Mouse (Mus musculus) gastrocnemius, adult 2 months (tissue): ENCODE data around the gene Gm128. TPM values are rescaled to one million over a fixed set of nuclear protein-coding genes. Genes with fewer than 3 reads are reported as not detected.

Experiments used
- DNase-seq: peaks from one replicate; pipeline ENCODE4 v3.0.0; 2022
- H3K27ac ChIP-seq: fragments of 200-600 bp; 2 replicates; pipeline ENCODE4 v1.8.1; 2022; ENCODE audit warnings: mild to moderate bottlenecking
- H3K4me3 ChIP-seq: fragments of 200-600 bp; 2 replicates; pipeline ENCODE4 v1.8.1; 2022; ENCODE audit warnings: mild to moderate bottlenecking, moderate library complexity
- CTCF ChIP-seq: fragments of 200-600 bp; IDR thresholded peaks from 2 replicates; pipeline ENCODE4 v1.8.1; 2022; ENCODE audit warnings: antibody characterized with exemption, mild to moderate bottlenecking, moderate library complexity
- intact Hi-C: fragments of 180-260 bp; cut with DNase I; formaldehyde crosslinking; loops from one replicate; pipeline ENCODE4 v1.15.1; 2025
- long read RNA-seq, 2 experiments: library from polyadenylated mRNA; stranded (forward); transcript quantifications; one replicate each; pipeline ENCODE4 v2.0.0; 2021
- total RNA-seq, 2 experiments: library from RNA; stranded (reverse); gene quantifications; 2 replicates each; pipeline ENCODE4 v1.2.3; 2021

The Gm128 gene
- total RNA-seq, result under 1 TPM in 1 of 2 experiments, not detected in 1; 0.11 TPM
- long read RNA-seq, experiment 1, result 0 reads
- long read RNA-seq, experiment 2, partial matches to known transcripts, result 0 of 1 reads
- long read RNA-seq, experiment 2, other reads (novel, unspliced or antisense), result 0 of 1 reads

DNA sequence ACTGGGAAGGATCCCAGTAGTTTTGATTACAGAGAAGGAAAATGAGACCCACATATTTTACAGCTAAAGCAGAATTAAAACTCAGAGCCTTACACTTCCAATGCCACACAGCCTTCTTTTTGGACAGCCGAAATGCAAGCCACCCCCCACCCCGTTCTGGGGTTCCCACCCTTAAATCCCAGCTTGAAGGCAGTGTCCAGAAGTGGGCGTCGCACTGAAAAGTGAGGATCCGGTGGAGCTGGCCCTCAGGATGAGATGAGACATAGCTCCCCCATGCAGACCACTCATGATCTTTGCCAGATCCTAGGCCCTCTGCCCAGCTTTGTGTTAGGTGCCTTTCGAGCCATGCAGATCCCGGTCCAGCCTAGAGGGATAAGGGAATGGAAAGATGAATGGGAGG, at the start of gene Gm128:
Gm128 (minus strand) TSS at position 101 of the 400 bp plus-strand sequence.
- intact Hi-C loops, result no loop called here
- no peak for TF ChIP-seq CTCF
- Histone ChIP-seq H3K4me3 (no peak within 1 kb of the TSS), H3K27ac (no peak within 1 kb of the TSS)
- DNase-seq, result no peak

DNA sequence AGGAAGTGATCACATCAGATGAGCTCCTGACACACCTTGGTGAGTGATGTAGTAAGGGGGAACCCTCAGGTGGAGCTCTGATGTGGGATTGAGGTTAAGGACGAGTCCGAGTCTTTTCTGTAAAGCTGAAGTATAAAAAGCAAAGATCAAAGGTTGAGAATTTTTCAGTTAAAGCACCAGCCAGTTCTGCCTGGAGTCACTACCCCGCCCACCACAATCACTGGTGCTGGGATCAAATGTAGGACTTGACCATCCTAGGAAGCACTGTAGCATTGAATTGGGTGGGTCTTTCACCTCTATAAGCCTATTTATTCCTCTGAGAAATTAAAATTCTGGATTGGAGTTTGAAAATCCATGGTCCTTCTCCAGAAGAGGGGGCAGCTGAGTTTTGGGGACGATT, 49.6 kb upstream of the Gm128 start:
- no peak for TF ChIP-seq CTCF
- Histone ChIP-seq H3K4me3 (no peak overlapping the region), H3K27ac (no peak overlapping the region)
- no peak for DNase-seq
- intact Hi-C loops, result no loop called here

DNA sequence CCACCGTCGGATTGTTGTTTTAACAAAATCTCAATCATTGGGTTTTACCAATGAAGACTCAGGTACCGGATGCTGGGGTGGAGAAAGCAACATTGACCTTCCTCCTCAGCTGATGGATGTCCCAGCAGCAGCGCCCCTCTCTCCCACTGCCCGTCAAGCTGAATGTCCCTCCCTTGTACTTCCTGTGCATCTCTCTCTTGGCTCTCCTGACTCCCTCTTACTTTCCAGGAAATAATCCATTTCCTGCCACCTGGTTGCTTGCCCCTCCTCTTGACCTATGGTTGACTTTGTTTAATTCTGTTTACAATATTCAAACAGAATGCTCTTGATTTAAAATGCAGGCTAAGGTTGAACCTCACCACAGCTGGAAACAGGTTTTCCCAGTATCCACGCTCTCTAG, 48.8 kb upstream of the Gm128 start:
- H3K4me3 ChIP-seq, result no peak overlapping the region
- no peak overlapping the region for H3K27ac ChIP-seq
- intact Hi-C loops, result no loop called here
- no peak for DNase-seq
- no peak for TF ChIP-seq CTCF

DNA sequence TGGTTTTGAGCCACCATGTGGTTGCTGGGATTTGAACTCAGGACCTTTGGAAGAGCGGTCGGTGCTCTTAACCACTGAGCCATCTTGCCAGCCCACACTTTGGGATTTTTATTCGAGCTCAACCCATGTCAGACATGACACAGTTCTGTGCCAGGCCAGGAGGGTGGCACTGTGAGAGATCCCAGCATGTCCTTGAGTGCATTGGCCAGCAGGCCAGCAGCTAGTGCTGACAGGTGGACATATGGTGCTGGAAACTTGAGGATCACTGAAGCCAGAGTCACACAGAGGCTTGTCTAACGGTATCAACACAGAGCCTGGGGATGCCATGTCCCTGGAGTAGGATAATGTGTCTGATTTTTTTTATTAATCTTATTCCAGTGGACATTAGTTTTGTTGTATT, 48.0 kb upstream of the Gm128 start:
- DNase-seq, result no peak
- no peak overlapping the region for H3K27ac ChIP-seq
- TF ChIP-seq CTCF, result no peak
- H3K4me3 ChIP-seq, result no peak overlapping the region
- intact Hi-C loops, result no loop called here

DNA sequence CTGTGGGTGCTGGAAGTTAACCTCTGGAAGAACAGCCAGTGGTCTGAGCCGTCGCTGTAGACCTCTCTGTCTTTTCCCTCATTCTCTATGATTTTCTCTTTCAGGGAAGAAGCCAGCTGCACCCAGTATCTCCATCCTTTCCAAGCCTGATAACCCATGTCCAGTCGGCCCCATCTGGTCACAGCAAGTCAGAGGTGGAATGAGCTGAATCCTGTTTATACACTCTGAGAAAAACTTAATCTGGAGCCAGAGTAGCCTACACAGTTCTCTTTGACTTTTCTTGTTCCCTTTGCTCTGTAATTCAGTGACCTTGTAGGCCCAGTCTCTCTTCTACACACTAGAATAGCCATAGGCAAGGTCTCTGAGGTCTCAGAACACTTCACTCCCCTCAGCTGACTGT, 46.1 kb upstream of the Gm128 start:
- intact Hi-C loops, result loop anchor here (2.0 kb wide), 1 partner anchor 23 kb away; no protein-coding TSS in a partner anchor
- no peak overlapping the region for H3K4me3 ChIP-seq
- no peak for DNase-seq
- TF ChIP-seq CTCF, result no peak
- no peak overlapping the region for H3K27ac ChIP-seq

DNA sequence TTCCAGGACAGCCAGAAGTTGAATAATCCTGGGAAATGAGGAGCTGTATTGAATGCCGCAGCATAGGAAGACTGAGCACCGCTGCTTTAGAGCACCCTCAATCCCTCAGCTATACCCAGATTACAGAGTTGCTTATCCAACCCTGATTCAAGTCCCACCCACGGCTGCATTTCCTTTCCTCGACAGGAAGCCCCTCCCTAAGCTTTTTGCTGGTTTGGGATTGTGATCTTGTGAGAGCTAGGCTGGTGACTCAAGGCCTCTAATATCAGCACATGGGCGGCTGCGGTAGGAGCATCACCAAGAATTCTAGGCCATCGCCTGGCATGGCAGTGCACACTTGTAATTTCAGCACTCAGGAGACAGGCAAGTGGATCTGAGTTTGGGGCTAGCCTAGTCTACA, 45.1 kb upstream of the Gm128 start:
- TF ChIP-seq CTCF, result no peak
- DNase-seq, result no peak
- H3K27ac ChIP-seq, result peak overlapping the region; percentile 66
- peak overlapping the region; percentile 35 for H3K4me3 ChIP-seq
- intact Hi-C loops, result loop anchor here (2.0 kb wide), 1 partner anchor 24 kb away; no protein-coding TSS in a partner anchor

DNA sequence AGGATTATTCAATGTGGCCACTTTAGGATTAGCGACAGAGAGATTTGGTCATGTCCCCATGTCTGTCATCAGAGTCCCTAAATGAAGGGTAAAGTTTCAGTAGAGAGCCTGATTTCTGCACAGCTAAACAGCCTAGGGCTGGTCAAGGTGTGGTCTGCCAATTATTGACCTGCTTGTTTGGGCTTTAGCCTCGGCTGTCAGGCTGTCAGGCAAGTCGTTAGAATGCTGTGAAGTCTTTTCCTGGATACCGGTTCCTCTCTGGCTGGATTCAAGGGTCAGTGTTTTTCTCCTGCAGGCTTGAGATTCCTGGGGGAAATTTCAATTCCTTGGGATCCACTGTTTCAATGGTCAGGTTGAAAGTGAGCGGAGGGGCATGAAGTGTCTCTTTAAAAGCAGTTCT, 44.6 kb upstream of the Gm128 start:
- no peak for TF ChIP-seq CTCF
- no peak for DNase-seq
- Histone ChIP-seq H3K27ac (peak overlapping the region; percentile 66), H3K4me3 (peak overlapping the region; percentile 35)
- intact Hi-C loops, result loop anchor here (2.0 kb wide), 1 partner anchor 25 kb away; no protein-coding TSS in a partner anchor

DNA sequence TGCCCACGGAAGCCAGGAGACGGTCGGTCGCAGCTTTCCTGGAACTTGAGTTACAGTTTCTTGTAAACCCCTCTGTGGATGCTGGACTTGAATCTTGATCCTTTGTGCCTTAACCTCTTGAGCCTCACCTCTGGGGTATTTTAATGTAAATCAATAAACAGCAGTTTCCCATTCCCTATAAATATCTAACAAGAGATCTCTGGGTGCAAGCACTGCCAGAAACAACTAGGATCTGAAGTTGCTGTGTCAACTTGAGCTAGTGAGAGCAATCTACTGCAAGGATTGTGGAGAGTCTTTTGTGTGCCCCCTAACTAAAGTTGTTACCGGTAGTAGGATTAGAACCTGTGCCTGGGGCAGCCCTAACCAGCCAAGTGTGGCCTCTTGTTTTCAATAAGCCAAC, 44.0 kb upstream of the Gm128 start:
- intact Hi-C loops, result no loop called here
- DNase-seq, result no peak
- Histone ChIP-seq H3K27ac (peak overlapping the region; percentile 66), H3K4me3 (peak overlapping the region; percentile 17)
- TF ChIP-seq CTCF, result no peak

DNA sequence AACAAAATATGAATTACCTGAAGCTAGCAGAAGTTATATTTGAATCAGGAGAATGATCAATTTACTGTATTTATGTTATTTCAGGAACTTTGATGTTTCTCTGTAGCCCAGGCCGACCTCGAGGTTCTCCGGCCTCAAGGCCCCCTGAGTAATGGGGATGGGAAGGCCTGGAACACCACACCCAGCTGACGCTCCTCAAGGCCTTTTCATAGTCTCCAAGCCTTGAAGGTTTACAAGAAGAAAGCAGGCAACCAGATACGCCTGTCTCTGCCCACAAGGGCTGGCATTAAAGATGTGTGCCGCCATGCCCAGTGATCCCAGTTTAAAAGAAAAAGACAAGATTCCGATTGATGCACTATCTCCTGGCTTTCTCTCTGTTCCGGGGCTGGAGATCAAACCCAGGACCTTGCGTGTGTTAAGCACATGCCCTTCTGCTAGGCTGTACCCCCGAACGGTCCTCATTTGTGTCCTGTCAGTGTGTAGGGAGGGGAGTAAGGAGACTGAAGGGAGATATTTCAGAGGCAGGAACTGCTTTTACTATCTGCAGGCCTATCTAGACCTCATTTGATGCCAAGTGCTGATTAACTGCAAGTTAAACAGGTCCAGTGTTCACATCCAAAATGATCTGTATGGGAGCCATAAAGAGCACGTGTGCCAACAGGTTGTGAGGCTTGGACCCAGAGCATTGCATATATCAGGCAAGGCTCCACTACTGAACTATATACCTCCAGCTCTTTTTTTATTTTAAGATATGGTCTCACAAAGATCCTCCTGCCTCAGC, 43.3 kb upstream of the Gm128 start:
- peak overlapping the region; percentile 95 for H3K27ac ChIP-seq
- no peak for TF ChIP-seq CTCF
- no peak for DNase-seq
- H3K4me3 ChIP-seq, result peak overlapping the region; percentile 88
- intact Hi-C loops, result no loop called here

DNA sequence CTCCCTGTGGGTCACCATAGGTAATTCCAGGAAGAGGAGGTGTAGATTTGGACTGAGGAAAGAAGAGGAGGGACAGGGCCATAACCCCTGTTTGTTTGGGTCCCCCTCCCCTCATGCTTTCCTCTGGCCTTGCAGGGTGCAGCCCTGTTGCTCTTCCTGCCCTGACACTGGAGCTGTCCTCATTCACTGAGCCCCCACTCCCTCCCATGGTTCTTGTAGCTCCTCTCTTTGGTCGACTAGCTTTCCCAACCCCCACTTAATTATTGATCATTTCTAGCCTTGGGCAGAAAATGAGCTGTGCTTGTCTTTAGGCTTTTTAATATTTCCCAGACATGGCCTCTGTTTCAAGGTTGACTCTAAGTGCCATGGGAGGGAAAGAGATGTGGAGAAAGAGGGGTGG, 42.7 kb upstream of the Gm128 start:
- Histone ChIP-seq H3K27ac (peak overlapping the region; percentile 95), H3K4me3 (peak overlapping the region; percentile 88)
- TF ChIP-seq CTCF, result no peak
- no peak for DNase-seq
- intact Hi-C loops, result no loop called here

DNA sequence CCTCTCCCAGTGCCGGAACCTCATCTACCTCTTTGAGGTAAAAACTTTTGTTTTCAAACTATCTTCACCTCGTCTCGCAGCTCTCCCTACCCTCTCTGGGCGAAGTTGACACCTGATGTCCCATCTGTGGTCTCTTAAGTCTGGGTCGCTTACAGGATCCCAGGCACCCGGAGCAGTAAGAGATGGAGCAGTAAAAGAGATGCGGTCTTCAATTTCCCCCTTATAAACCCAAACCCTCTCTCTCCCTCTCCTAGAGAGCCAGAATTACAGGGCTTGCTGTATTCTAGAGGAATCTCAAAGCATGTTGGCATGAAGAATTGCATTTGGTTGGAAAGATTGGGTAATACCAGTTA, 42.2 kb upstream of the Gm128 start:
- TF ChIP-seq CTCF, result no peak
- Histone ChIP-seq H3K4me3 (peak overlapping the region; percentile 88), H3K27ac (peak overlapping the region; percentile 95)
- intact Hi-C loops, result no loop called here
- DNase-seq, result no peak

DNA sequence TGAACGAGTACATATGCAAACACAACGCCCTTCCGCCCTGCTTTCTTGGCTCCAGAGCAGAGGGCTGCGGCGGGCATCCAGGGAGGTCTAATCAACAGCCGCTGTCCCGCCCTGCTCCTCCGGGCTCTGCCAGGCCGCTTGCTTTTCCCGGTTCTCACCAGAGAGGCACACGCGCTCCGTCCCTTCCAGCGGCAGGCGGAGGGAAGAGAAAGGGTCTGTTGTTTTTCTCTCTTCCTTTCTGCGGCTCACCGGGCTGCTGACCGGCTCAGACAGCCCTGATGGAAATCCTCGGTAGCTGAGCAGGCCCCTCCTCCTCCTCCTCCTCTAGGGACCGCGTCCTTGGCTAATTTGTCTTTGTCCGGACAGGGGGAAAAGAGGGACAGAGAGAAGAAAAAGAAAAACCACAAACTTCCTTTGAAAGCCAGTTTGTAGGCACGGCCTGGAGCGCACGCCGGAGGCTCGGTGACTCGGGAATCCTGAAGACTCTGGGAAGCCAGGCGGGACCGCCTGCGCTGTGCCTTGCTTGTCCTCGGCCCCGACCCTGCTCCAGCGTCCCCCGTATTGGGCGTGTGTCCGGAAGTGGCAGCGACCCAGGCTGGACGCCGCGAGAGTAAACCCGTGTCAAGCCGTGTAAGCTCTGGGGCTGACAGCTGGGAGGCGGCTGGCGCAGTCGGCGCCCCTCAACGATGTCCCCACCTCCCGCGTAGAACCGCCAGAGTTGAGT, 41.6 kb upstream of the Gm128 start:
- TF ChIP-seq CTCF, result peak; percentile 34
- DNase-seq, result peak; percentile 91
- intact Hi-C loops, result no loop called here

DNA sequence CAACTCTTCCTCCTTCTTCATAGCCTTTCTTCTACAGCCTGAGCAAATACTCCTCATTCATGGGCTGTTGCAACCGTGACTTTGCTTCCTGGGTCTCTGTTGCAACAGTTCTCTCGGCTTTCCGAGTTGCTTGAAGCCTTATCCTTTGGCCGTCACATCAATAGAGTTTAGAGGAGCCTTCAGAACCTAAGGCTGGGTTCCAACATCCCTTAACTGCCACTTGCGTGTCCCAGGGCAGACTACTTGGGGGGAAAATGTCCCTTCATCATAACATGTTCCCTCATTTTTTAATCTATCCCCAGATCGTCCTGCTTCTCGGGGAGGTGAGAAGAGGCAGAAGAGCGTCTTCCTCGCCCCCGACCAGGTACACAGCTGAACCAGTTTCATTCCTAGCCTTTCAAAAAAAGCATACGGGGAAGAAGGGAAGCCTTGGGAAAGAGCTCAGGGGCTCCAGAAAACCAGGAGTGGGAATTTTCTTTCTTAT, 41.0 kb upstream of the Gm128 start:
- intact Hi-C loops, result no loop called here
- no peak for TF ChIP-seq CTCF
- H3K27ac ChIP-seq, result peak overlapping the region; percentile 95
- peak; percentile 53 for DNase-seq
- H3K4me3 ChIP-seq, result peak overlapping the region; percentile 88

More for the DNA sequence above, 41.6 kb upstream of the Gm128 start:
- H3K4me3 ChIP-seq, result peak overlapping the region; percentile 88
- peak overlapping the region; percentile 95 for H3K27ac ChIP-seq
